Mouse (Mus musculus) right cerebral cortex, postnatal 36 days (tissue): Measurements from ENCODE around the gene Ccdc107.

Experiments used
- DNase-seq, 2 experiments: peaks; one replicate each; pipeline ENCODE4 v3.0.0; 2022; ENCODE audit warnings: low spot score in 2 of 2, mixed read lengths in 1 of 2

The Ccdc107 gene

GRCm38 (mm10) chr4:43492821-43493185, at the start of gene Ccdc107:
Ccdc107 (plus strand) TSS chr4:43492900.
- peak; percentile 91 to 96 for DNase-seq

- DNase-seq = no peak
Measured at GRCm38 (mm10) chr4:43443511-43443910, 49.2 kb upstream of the Ccdc107 start.

DNA sequence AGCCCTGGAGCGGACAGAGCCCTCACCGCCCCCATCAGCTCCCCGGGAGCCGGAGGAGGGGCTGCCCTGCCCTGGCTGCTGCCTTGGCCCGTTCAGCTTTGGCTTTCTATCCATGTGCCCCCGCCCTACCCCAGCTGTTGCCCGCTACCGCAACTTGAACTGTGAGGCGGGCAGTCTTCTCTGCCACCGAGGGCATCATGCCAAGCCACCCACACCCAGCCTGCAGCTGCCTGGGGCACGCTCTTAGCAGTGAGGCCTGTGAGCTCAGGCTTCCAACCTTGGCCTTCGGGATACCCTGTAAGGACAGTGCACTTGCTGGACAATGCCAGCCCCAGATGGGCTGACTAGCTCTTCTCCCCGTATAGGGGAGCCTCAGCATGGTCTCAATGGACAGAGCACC, 45.4 kb upstream of the Ccdc107 start:
- no peak for DNase-seq

GRCm38 (mm10) chr4:43448554-43448953, 44.1 kb upstream of the Ccdc107 start:
- no peak for DNase-seq

DNA sequence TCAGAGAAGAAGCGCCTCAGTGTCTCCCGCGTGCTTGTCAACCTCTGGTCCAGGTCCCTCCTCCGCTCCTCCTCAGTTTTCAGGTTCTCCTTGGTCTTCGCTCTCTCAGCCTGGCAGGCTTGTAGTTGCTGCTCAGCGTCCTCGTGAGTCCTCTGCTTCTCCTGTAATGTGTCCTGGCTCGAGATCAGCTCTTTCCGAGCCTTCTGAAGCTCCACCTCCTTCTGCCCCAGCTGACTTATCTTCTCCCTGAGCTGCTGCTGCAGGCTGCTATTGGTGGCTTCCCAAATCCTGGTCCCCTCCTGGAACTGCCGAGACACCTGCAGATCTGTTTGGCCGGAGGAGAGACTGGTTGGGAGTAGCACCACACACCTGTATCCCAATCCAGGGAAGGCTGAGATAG, 40.4 kb upstream of the Ccdc107 start:
- DNase-seq = no peak

- DNase-seq = no peak
Measured at GRCm38 (mm10) chr4:43453413-43453812, 39.3 kb upstream of the Ccdc107 start.

DNA sequence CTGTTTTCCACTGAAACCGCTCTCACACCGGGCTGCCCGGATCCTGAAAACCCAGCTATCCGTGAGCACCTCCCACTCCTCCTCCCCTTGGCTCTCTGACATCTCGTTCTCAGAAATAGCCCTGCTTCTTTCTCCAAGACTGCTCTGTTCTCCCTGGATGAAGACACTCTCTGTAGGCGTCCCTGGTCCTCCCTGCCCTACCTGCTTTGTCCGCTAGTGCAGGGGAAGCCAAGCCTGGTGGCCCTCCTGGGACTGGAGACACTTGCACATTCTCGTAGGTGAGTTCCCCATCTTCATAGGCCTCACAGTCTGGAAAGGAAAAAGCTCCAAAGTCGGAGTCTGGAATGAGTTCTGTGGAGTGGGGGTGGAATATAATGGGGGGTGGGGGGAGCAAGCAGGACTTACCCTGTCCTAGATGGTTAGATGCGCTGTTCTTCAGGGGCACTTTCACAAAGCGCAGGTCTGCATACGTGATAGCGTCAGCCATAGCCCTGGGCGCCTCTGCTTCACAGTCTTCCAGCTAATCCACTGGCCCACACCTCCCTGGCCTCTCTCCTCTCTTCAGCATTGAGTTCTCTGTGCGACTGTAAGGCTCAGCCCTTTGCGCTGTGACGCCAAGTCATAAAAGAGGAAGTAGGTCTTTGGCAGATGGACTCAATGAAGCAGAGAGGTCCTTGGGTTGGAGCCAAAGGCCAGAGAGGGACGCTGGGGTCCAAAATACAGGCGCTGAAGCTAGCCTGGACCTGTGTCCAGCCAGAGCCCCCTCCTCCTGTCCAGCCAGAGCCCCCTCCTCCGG, 38.5 kb upstream of the Ccdc107 start, which contains the start of gene Cd72:
TSS of gene Cd72 (minus strand) at position 588 of the 796 bp plus-strand sequence.
- DNase-seq = no peak

GRCm38 (mm10) chr4:43456470-43456869, 36.2 kb upstream of the Ccdc107 start:
- DNase-seq = no peak

GRCm38 (mm10) chr4:43457124-43457523, 35.6 kb upstream of the Ccdc107 start:
- no peak for DNase-seq

DNA sequence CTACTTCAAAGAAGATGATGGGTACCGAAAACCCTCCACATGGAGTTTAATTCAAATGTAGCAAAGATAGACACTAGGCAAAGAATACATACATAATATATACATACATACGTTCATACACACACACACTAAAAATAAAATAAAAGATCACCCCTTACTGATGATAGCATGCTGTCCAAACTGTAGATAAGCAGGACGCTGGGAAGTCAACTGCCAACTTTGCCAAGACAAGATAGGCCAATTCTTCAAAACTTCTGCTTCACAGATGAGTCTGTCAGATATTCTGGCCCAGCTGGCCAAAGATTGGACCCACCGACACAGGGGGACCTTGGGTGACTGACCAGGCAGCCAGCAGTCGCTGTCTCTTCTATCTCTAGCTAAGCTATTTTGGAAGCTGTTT, 29.6 kb upstream of the Ccdc107 start:
- no peak for DNase-seq

GRCm38 (mm10) chr4:43465935-43466334, 26.8 kb upstream of the Ccdc107 start:
- no peak for DNase-seq

DNA sequence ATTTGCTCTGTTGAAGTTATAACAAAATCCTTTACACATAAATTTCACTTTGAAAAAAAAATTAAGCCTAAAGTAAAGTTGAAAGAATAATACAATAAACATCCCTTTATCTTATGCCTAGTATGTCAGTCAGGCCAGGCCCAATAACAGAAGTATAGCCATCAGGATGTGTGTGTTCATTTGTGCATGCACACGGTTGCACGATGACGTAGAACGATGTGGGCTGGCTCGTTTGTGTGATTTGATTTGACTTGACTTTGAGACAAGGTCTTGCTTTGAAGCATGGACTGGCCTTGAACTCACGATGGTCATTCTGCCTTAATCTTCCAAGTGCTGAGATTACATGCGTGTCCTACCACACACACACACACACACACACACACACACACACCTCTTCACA, 25.8 kb upstream of the Ccdc107 start:
- no peak for DNase-seq

- no peak for DNase-seq
Measured at GRCm38 (mm10) chr4:43470301-43470700, 22.4 kb upstream of the Ccdc107 start.

DNA sequence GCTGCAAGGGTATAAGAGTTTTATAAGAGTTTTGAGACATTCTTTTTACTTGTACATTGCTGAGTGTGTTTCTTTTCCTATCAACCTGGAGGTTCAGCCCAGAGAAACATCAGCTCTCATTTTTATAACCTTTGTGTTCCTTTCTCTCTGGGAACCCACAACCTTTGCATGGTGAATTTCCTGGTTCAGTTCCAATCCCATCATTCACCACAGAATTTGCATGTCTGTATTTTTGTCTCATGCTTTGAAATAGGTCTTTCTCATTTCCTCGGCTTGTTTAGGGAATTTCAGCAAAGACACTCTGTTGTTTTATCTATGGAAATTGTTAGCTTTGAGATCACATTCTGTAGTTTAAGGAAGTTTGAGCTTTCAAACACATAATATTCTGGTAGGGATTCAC, 19.1 kb upstream of the Ccdc107 start:
- DNase-seq = no peak

DNA sequence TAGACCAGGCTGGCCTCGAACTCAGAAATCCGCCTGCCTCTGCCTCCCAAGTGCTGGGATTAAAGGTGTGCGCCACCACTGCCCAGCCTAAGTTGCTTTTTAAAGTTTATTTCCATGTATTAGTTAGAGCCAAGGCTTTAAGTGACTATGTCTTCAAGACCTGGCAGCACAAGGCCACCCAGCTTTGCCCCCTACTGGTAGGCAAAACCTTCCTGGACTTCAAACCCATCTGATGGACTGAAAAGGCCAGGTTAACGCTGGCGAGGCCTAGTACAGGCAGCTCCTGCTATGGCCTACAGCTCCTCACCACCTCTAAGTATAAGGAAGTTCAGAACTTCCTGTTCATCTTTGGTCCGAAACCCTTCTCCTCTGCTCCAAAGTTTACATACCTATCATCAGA, 16.1 kb upstream of the Ccdc107 start:
- DNase-seq = no peak

- peak; percentile 83 to 84 for DNase-seq
Measured at GRCm38 (mm10) chr4:43477857-43478533, 14.7 kb upstream of the Ccdc107 start.

GRCm38 (mm10) chr4:43478534-43478858, 14.2 kb upstream of the Ccdc107 start:
- no peak for DNase-seq

DNA sequence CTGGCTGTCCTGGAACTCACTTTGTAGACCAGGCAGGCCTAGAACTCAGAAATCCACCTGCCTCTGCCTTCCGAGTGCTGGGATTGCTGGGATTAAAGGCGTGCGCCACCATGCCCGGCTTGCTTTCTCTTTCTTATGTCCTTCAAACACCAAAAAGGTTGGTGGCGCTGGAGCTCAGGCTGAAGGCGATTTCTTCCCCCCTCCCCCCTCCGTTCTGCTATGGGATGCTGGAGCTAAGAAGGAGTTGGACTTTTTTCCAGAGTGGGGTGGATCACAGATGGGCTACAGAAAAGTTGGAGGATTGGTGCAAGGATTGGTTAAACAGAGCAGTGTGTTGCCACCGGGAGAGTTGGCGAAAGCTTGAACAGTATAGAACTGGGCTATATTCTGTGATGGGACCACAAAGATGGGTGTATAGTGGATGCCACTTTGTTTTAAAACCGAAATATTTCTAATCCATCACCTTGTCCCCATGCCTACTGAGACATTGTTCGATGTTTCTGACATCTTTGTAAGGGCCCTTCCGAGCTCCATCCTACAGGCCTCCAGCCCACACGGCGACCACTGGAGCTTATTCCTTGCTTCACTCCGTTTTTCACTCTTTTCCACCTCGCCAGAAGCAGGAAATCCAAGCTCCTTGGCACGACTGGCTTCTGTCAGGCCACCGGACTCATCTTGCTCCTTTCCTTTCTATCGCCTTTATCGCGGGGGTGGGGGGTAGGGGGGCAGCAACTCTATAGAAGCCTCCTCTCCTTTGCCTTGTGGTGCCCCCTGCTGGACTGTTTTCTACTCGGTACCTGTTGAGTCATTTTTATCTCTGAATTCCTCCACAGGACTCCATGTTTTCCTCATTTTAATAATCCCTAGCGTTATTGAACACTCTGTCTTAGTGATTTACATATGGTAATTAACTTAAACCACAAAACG, 13.5 kb upstream of the Ccdc107 start:
- no peak for DNase-seq

DNA sequence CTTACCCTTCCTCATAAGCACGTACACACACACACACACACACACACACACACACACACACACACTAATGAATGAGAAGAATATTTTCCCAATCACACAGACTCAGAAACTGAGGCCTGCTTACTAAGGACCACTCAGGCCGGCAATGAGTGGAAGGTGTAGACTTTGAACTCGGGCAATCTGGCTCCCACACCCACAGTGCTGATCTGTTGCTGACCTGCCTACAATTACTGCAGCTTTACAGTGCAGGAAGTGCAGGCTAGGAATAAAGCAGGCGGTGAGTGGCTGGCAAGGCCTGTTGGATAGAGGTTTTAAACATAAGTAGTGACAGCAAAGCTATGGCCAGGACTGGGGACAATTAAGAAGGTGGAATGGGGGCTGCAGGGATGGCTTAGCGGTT, 11.7 kb upstream of the Ccdc107 start:
- no peak for DNase-seq

GRCm38 (mm10) chr4:43481894-43482456, 10.7 kb upstream of the Ccdc107 start:
- no peak for DNase-seq

DNA sequence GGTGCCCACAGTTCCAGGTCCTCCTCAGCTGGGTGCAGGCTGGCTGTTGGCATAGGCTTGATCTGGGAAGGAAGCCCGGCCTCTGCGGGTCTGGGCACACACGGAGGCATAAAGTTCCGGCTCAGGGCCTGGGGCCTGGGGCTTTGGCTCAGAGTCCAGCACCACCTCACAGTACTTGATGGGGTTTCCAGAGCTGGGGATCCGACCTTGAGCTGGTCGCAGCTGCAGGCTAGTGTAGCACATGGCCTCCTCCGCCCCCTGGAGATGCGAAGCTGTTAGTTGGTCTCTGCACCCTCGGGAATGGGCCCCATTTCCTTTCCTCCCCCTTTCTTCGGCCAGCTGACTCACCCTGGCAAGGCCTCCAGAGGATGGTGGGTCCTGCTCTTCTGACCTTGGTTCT, 10.1 kb upstream of the Ccdc107 start:
- no peak for DNase-seq

DNA sequence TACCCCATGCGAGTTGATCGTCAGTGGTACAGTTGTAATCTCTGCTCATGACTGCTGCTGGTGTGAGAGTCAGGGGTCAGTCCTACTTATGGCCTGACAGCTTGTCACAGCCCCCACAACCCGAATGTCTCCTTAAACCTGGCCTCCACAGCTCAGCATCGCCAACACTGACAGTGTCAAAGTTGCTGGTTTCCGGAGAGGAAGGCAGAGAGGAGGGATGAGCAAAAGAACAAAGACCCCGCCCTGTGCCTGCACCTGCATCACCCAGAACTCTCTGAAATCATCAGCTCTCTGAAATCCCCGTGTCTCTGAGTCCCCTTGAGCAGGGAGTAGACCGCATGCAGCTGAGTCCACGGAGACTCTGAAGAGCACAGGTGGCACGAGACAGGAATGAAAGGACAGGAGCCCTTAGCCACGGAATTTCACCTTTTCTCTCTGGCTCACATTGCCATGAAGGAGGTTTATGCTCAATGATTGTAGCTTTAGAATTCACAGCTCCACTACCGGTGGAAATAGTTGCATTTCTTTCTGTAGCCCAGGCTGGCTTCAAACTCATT, 9.1 kb upstream of the Ccdc107 start, which contains the start of gene Sit1:
TSS of gene Sit1 (minus strand) at position 200 of the 557 bp plus-strand sequence.
- DNase-seq = no peak
